Mouse (Mus musculus): ENCODE data around the gene Dock10. TPM values are rescaled to one million over a fixed set of nuclear protein-coding genes. Genes with fewer than 3 reads are reported as not detected.

Dock10 gene
- total and polyA plus RNA-seq, 3 experiments: 2.6 to 4.3 (median 3.8) TPM

DNA sequence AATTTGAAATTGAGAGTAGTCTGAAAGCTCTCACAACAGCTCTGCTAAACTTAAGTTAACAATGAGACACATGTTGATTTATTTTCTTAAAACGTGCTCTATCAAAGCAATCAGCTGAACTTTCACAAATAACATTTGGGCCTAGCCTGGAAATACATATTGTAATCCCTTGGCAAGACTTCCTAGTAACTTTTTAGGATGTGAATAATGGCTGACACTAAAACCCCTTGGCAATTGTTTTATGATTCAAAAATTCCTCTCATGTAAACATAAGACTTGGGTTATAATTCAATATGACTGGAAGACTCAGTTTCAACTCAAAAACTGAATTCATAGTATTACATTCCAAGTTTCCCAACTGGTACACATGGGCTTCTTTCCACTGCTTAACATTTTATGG, 133.0 kb downstream of the Dock10 start:
- H3K27ac ChIP-seq: no peak overlapping the region
- no peaks in the 10 kb centered on the region for H3K79me2 ChIP-seq (replicated peaks; ENCODE audit: control insufficient read depth, insufficient read depth, low read length)
- intact Hi-C loops (cut with DNase I): no loop called here
- DNase-seq: no peak
- WGBS: 45% methylated on average over 1 of the region's 1 CpGs
- H3K4me3 ChIP-seq: no peak overlapping the region
- H3K9ac ChIP-seq (ENCODE audit: low read depth, low read length): no peak overlapping the region
- H3K36me3 ChIP-seq (ENCODE audit: control insufficient read depth, insufficient read depth, low read length): no peaks in the 10 kb centered on the region
- no peaks in the 10 kb centered on the region for H3K4me1 ChIP-seq (ENCODE audit: control insufficient read depth, insufficient read depth, low read length)
- H3K27me3 ChIP-seq (ENCODE audit: control insufficient read depth, insufficient read depth, low read length): no peaks in the 10 kb centered on the region
- no peak for TF ChIP-seq POLR2A (IDR thresholded peaks at IDR 0.05; ENCODE audit: insufficient read depth, low read depth, low read length)
- TF ChIP-seq CTCF (IDR thresholded peaks at IDR 0.05): no peak
- no peak for TF ChIP-seq EP300 (IDR thresholded peaks at IDR 0.05; ENCODE audit: insufficient read depth, low read depth, low read length)

DNA sequence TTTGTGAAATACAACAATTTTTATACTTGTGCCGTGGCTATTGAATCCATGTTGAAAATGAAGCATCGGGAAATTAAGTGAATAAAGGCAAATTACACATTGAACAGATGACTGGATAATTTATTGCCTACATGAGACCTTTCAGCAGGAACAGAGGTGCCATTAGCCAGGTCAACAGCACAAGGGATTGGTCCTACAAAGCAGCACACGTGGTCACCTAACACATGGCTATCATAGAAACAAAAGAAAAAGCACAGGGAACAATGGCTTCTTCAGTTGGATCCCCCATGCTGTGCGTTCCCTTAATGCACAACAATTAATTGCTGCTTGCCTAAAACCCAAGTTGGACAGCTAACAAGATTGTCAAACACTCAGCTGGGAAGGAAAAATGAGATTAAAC, 133.8 kb downstream of the Dock10 start:
- Histone ChIP-seq H3K9ac (ENCODE audit: low read depth, low read length) (no peak overlapping the region), H3K27ac (no peak overlapping the region), H3K4me1 (ENCODE audit: control insufficient read depth, insufficient read depth, low read length) (no peaks in the 10 kb centered on the region), H3K27me3 (ENCODE audit: control insufficient read depth, insufficient read depth, low read length) (no peaks in the 10 kb centered on the region), H3K36me3 (ENCODE audit: control insufficient read depth, insufficient read depth, low read length) (no peaks in the 10 kb centered on the region), H3K79me2 (replicated peaks; ENCODE audit: control insufficient read depth, insufficient read depth, low read length) (no peaks in the 10 kb centered on the region), H3K4me3 (no peak overlapping the region)
- no peak for DNase-seq
- intact Hi-C loops (cut with DNase I): no loop called here
- TF ChIP-seq EP300 (IDR thresholded peaks at IDR 0.05; ENCODE audit: insufficient read depth, low read depth, low read length): no peak
- TF ChIP-seq CTCF (IDR thresholded peaks at IDR 0.05): no peak
- TF ChIP-seq POLR2A (IDR thresholded peaks at IDR 0.05; ENCODE audit: insufficient read depth, low read depth, low read length): no peak
- 90% methylated on average over 4 of the region's 4 CpGs for WGBS

DNA sequence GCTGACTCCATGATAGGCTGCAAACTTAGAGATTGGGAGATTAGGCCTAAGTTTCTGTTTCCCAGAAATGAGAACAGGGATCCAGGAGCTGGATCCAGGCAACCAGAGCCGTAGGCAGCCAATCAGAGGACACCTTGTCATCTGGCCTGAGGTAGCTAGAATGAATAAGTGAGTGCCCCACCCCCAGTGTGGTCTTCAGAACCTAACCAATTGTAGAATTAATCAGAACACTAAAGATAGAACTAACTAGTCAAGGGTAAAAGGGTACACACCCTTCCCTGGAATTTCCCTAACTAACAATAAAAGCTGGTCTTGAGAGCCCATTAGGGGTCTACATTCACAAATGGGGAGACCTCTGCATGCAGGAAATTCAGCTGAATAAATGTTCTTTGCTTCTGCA, 135.7 kb downstream of the Dock10 start:
- H3K9ac ChIP-seq (ENCODE audit: low read depth, low read length): no peak overlapping the region
- TF ChIP-seq EP300 (IDR thresholded peaks at IDR 0.05; ENCODE audit: insufficient read depth, low read depth, low read length): no peak
- TF ChIP-seq POLR2A (IDR thresholded peaks at IDR 0.05; ENCODE audit: insufficient read depth, low read depth, low read length): no peak
- no peak for TF ChIP-seq CTCF (IDR thresholded peaks at IDR 0.05)
- intact Hi-C loops (cut with DNase I): no loop called here
- H3K36me3 ChIP-seq (ENCODE audit: control insufficient read depth, insufficient read depth, low read length): no peaks in the 10 kb centered on the region
- H3K4me1 ChIP-seq (ENCODE audit: control insufficient read depth, insufficient read depth, low read length): no peaks in the 10 kb centered on the region
- no peaks in the 10 kb centered on the region for H3K27me3 ChIP-seq (ENCODE audit: control insufficient read depth, insufficient read depth, low read length)
- no peak for DNase-seq
- WGBS: 65% methylated on average over 1 of the region's 1 CpGs
- no peak overlapping the region for H3K4me3 ChIP-seq
- no peak overlapping the region for H3K27ac ChIP-seq
- H3K79me2 ChIP-seq (replicated peaks; ENCODE audit: control insufficient read depth, insufficient read depth, low read length): no peaks in the 10 kb centered on the region

DNA sequence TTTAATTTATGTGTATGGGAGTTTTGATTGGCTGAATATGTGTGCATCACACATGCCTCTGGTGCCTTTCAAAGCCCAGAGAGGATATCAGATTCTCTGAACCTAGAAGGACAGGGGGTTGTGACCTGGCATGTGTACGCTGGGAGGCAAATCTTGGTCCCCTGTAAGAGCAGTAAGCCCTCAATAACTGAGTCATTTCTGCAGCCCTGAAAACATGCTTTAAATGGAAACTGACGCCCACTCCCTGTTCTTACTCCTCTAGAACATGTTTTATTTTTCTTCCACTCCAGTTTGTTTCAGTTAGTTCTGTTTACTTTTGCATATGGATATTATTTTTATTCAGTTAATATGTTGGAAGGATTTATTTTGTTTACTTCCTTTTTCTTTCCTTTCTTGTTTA, 139.2 kb downstream of the Dock10 start:
- H3K79me2 ChIP-seq (replicated peaks; ENCODE audit: control insufficient read depth, insufficient read depth, low read length): no peaks in the 10 kb centered on the region
- intact Hi-C loops (cut with DNase I): no loop called here
- H3K4me3 ChIP-seq: no peak overlapping the region
- no peak for TF ChIP-seq EP300 (IDR thresholded peaks at IDR 0.05; ENCODE audit: insufficient read depth, low read depth, low read length)
- TF ChIP-seq CTCF (IDR thresholded peaks at IDR 0.05): no peak
- TF ChIP-seq POLR2A (IDR thresholded peaks at IDR 0.05; ENCODE audit: insufficient read depth, low read depth, low read length): no peak
- H3K9ac ChIP-seq (ENCODE audit: low read depth, low read length): no peak overlapping the region
- no peaks in the 10 kb centered on the region for H3K36me3 ChIP-seq (ENCODE audit: control insufficient read depth, insufficient read depth, low read length)
- H3K27ac ChIP-seq: no peak overlapping the region
- no peak for DNase-seq
- H3K4me1 ChIP-seq (ENCODE audit: control insufficient read depth, insufficient read depth, low read length): no peaks in the 10 kb centered on the region
- no peaks in the 10 kb centered on the region for H3K27me3 ChIP-seq (ENCODE audit: control insufficient read depth, insufficient read depth, low read length)
- 73% methylated on average over 2 of the region's 2 CpGs for WGBS

DNA sequence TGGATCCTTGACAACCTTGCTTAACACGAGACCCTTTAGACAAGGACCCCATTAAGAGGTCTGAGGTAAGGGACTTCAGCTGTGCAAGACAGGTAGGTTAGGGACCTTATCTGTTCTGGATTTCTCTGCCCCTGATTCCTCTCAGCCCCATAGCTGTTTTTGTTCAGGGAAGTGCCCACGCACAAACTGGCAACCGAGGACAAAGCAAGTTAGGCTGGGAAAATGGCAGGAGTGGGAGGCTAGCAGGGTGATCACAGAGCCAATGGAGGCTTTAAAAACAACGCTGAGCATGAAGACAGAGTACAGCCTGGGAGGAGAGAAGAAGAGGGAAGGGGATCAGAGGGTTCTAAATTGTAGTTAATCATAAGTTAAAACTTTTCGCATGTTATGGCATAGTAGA, 141.7 kb downstream of the Dock10 start:
- H3K79me2 ChIP-seq (replicated peaks; ENCODE audit: control insufficient read depth, insufficient read depth, low read length): no peaks in the 10 kb centered on the region
- DNase-seq: no peak
- no peaks in the 10 kb centered on the region for H3K27me3 ChIP-seq (ENCODE audit: control insufficient read depth, insufficient read depth, low read length)
- H3K9ac ChIP-seq (ENCODE audit: low read depth, low read length): no peak overlapping the region
- H3K27ac ChIP-seq: no peak overlapping the region
- TF ChIP-seq CTCF (IDR thresholded peaks at IDR 0.05): no peak
- TF ChIP-seq EP300 (IDR thresholded peaks at IDR 0.05; ENCODE audit: insufficient read depth, low read depth, low read length): no peak
- TF ChIP-seq POLR2A (IDR thresholded peaks at IDR 0.05; ENCODE audit: insufficient read depth, low read depth, low read length): no peak
- intact Hi-C loops (cut with DNase I): no loop called here
- H3K4me1 ChIP-seq (ENCODE audit: control insufficient read depth, insufficient read depth, low read length): no peaks in the 10 kb centered on the region
- no peak overlapping the region for H3K4me3 ChIP-seq
- WGBS: 91% methylated on average over 5 of the region's 5 CpGs
- no peaks in the 10 kb centered on the region for H3K36me3 ChIP-seq (ENCODE audit: control insufficient read depth, insufficient read depth, low read length)

DNA sequence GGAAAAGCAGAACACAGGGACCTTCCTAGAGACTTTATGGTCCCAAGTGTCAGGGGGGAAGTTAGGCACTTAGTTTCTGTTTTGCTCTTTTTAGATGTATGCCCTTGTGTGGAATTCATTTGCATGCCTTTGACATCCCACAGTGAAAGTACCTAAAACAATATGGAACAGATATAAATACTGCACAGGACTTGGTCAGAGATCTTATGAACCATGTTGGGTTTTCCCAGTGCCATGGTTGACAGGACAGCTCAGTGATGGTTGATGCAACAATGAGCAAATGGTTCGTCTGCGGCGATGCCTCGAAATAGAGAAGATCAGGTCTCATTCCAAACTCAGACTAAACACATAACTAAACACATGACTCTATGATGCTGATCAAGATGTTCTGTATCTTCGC, 143.6 kb downstream of the Dock10 start:
- TF ChIP-seq EP300 (IDR thresholded peaks at IDR 0.05; ENCODE audit: insufficient read depth, low read depth, low read length): no peak
- TF ChIP-seq CTCF (IDR thresholded peaks at IDR 0.05): no peak
- TF ChIP-seq POLR2A (IDR thresholded peaks at IDR 0.05; ENCODE audit: insufficient read depth, low read depth, low read length): no peak
- no peaks in the 10 kb centered on the region for H3K27me3 ChIP-seq (ENCODE audit: control insufficient read depth, insufficient read depth, low read length)
- H3K79me2 ChIP-seq (replicated peaks; ENCODE audit: control insufficient read depth, insufficient read depth, low read length): no peaks in the 10 kb centered on the region
- no peak overlapping the region for H3K4me3 ChIP-seq
- H3K9ac ChIP-seq (ENCODE audit: low read depth, low read length): no peak overlapping the region
- 94% methylated on average over 5 of the region's 5 CpGs for WGBS
- H3K4me1 ChIP-seq (ENCODE audit: control insufficient read depth, insufficient read depth, low read length): no peaks in the 10 kb centered on the region
- no peak overlapping the region for H3K27ac ChIP-seq
- H3K36me3 ChIP-seq (ENCODE audit: control insufficient read depth, insufficient read depth, low read length): no peaks in the 10 kb centered on the region
- no peak for DNase-seq
- intact Hi-C loops (cut with DNase I): loop anchor here (5.0 kb wide), 1 partner anchor 108 kb away; no protein-coding TSS in a partner anchor

Data from heart, adult 2 months (tissue).